Mouse (Mus musculus) hindbrain, embryonic 14.5 days (tissue): ENCODE results near the gene Pdcd1lg2. TPM values are rescaled to one million over a fixed set of nuclear protein-coding genes. Genes with fewer than 3 reads are reported as not detected.

Source experiments
- ATAC-seq: fragments of 200-750 bp; cut with Nextera tagmentation; 2 replicates; pipeline ENCODE4 v1.8.0; 2017; ENCODE audit warnings: moderate number of reproducible peaks, mild to moderate bottlenecking, moderate TSS enrichment, moderate library complexity; ENCODE audit not compliant: low FRiP score
- DNase-seq: peaks from one replicate; pipeline ENCODE4 v3.0.0-alpha.2; 2015; ENCODE audit warnings: low spot score
- H3K27ac ChIP-seq: fragments of 300-500 bp; sonication (generic); 2 replicates; pipeline ENCODE4 v1.5.1; 2014; ENCODE audit warnings: mild to moderate bottlenecking, moderate library complexity
- H3K27me3 ChIP-seq: fragments of 300-500 bp; sonication (generic); 2 replicates; pipeline ENCODE4 v1.6.1; 2014; ENCODE audit warnings: mild to moderate bottlenecking, low read length, mixed read lengths; ENCODE audit not compliant: control insufficient read depth, insufficient read depth
- H3K36me3 ChIP-seq: fragments of 300-500 bp; sonication (generic); replicated peaks from 2 replicates; pipeline ENCODE4 v1.6.1; 2014; ENCODE audit not compliant: control insufficient read depth, insufficient read depth
- H3K4me1 ChIP-seq: fragments of 300-500 bp; sonication (generic); replicated peaks from 2 replicates; pipeline ENCODE4 v1.6.1; 2014; ENCODE audit warnings: antibody characterized with exemption, low read length, mixed read lengths; ENCODE audit not compliant: control insufficient read depth, insufficient read depth
- H3K4me2 ChIP-seq: fragments of 300-500 bp; sonication (generic); replicated peaks from 2 replicates; pipeline ENCODE4 v1.6.1; 2014; ENCODE audit warnings: mild to moderate bottlenecking, moderate library complexity
- H3K4me3 ChIP-seq: fragments of 300-500 bp; sonication (generic); replicated peaks from 2 replicates; pipeline ENCODE4 v1.5.1; 2014; ENCODE audit warnings: mild to moderate bottlenecking, low read length
- H3K9ac ChIP-seq: fragments of 300-500 bp; sonication (generic); 2 replicates; pipeline ENCODE4 v1.6.1; 2014
- H3K9me3 ChIP-seq: fragments of 300-500 bp; sonication (generic); 2 replicates; pipeline ENCODE4 v1.6.1; 2016; ENCODE audit warnings: low read length; ENCODE audit not compliant: control insufficient read depth
- WGBS: fragments of 180-500 bp; shearing (Covaris S2); extraction: QIAGEN DNeasy Blood & Tissue Kit; methylation state at CpG from one replicate; pipeline ENCODE4 v1.1.7; 2014; 5-methylcytosine and 5-hydroxymethylcytosine counted together
- polyA plus RNA-seq: library from polyadenylated mRNA; unstranded; fragments of >200 nt; fragmentation: Nextera tagmentation; extraction: Ambion mirVana; gene quantifications from 2 replicates; pipeline ENCODE4 v1.2.1, GENCODE M21; 2014

Pdcd1lg2 gene
- polyA plus RNA-seq, 1 experiment from 2014 or later: 0.15 TPM

DNA sequence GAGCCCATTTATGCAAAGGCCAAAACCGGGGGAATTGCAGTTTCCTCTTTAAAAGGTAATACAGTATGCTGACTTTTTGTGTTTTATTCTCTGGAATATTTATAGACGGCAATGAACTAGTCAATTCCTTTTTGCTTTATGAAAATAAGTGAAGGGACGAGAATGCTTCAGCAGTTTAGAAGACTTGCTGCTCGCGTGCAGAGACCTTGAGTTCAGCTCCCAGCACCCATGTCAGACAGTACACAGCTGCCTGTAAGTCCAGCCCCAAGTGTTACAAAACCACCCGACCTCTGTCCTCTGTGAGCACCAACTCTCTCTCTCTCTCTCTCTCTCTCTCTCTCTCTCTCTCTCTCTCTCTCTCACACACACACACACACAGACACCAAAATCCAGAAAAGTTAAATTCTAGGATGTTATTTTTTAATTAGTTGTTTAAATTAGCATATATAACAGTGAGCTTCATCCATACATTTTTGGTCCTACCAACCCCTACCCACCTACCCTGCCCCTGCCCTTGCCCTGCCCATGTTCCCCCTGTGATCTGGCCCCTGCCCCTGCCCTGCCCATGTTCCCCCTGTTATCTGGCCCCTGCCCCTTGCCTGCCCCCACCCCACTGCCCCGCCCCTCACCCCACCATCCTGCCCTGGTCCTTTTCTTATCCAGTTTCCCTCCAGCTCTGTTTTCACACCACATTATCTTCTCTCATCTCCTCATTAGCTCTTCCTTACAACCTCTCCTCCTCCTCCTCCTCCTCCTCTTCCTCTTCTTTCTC lies 86.3 kb downstream of the Pdcd1lg2 start:
- H3K27me3 ChIP-seq: no peaks in the 10 kb centered on the region
- H3K36me3 ChIP-seq: no peaks in the 10 kb centered on the region
- no peaks in the 10 kb centered on the region; the same call in 1 of the 2 replicates for H3K4me1 ChIP-seq
- DNase-seq (no peak), ATAC-seq (no peak)
- 87% methylated on average over 7 of the region's 7 CpGs for WGBS
- no peak overlapping the region for H3K27ac ChIP-seq
- no peaks in the 10 kb centered on the region for H3K9me3 ChIP-seq
- no peak overlapping the region for H3K4me2 ChIP-seq
- no peak overlapping the region for H3K4me3 ChIP-seq
- no peak overlapping the region for H3K9ac ChIP-seq

DNA sequence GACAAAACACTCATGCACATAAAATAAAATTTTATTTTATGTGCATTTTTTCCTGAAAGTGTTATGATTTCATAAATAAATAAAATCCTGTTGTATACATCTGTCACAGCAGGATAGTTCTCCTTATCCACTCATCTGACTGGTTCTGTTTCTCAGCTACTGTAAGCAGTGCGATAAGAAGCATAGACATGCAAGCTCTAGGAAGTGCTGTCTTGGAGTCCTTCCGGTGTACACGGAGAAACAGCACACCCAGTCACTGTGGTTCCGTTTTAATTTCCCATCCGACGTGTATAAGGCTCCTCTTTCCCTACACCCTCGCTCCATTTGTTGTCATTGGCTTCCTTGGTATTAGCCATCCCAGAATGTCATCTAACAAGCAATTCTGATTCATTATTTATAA lies 87.2 kb downstream of the Pdcd1lg2 start:
- 86% methylated on average over 7 of the region's 7 CpGs for WGBS
- H3K4me1 ChIP-seq: no peaks in the 10 kb centered on the region; the same call in 1 of the 2 replicates
- no peak overlapping the region for H3K4me3 ChIP-seq
- no peak overlapping the region for H3K27ac ChIP-seq
- no peak overlapping the region for H3K4me2 ChIP-seq
- H3K9me3 ChIP-seq: no peaks in the 10 kb centered on the region
- DNase-seq (no peak), ATAC-seq (no peak)
- no peak overlapping the region for H3K9ac ChIP-seq
- H3K27me3 ChIP-seq: no peaks in the 10 kb centered on the region
- H3K36me3 ChIP-seq: no peaks in the 10 kb centered on the region

DNA sequence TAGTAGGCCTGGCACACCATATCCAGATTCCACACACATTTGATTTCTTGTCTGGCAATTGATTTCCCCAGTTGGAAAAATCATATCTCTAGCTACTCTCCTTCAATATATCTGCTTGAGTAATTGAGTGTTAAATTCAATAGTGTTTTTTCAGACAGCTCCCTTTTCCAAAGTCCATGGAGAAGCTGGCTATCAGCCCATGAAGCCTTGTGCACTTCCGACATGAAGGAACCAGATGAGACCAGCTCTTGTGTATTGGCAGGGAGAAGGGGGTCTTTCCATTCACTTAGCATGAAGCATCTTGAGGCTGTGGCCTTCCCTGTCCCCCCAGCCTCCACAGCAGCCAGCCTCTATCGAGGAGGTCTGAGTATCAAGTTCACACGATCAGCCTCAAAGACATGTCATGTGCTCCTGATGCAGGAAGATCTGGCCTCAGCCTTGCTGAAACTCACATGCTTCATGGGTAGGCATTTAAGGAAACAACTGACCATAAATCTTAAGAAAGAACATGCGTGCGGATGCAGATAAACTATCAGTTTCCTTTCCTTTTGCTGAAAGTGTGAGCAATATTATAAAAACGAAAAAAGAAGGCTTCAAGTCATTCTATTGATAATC lies 88.2 kb downstream of the Pdcd1lg2 start:
- Histone ChIP-seq H3K4me2 (no peak overlapping the region), H3K9me3 (no peaks in the 10 kb centered on the region), H3K27me3 (no peaks in the 10 kb centered on the region), H3K9ac (no peak overlapping the region), H3K4me3 (no peak overlapping the region), H3K27ac (no peak overlapping the region), H3K36me3 (no peaks in the 10 kb centered on the region), H3K4me1 (no peaks in the 10 kb centered on the region; the same call in 1 of the 2 replicates)
- no peak for ATAC-seq
- no peak for DNase-seq
- WGBS: 86% methylated on average over 6 of the region's 6 CpGs

DNA sequence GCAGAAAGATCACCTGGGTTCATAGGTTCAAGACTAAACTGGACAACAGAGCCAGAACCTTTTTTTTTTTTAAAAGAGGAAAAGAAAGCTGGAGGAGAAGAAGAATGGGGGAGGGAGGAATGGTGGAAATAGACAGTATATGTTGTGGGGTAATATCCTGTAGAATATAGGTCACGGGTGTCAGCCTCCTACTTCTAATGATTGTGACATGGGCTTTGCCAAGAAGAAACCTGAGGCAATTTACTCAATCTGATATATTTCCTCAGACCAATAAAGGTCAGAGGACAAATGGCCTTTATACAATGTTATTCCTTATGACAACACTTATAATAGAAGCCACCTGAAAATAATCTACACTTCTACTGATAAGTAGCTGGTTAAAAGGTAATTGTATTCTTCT lies 89.6 kb downstream of the Pdcd1lg2 start:
- H3K27me3 ChIP-seq: no peaks in the 10 kb centered on the region
- no peak for DNase-seq
- ATAC-seq: no peak
- no peak overlapping the region for H3K4me3 ChIP-seq
- no peak overlapping the region for H3K4me2 ChIP-seq
- no peaks in the 10 kb centered on the region; the same call in 1 of the 2 replicates for H3K4me1 ChIP-seq
- H3K36me3 ChIP-seq: no peaks in the 10 kb centered on the region
- H3K9me3 ChIP-seq: no peaks in the 10 kb centered on the region
- no peak overlapping the region for H3K9ac ChIP-seq
- H3K27ac ChIP-seq: no peak overlapping the region
- WGBS: 94% methylated on average over 1 of the region's 1 CpGs

GRCm38 (mm10) chr19:29501106-29501505 lies 90.4 kb downstream of the Pdcd1lg2 start:
- Histone ChIP-seq H3K4me2 (peak overlapping the region; percentile 29), H3K9me3 (no peaks in the 10 kb centered on the region), H3K9ac (no peak overlapping the region), H3K4me3 (no peak overlapping the region), H3K27me3 (no peaks in the 10 kb centered on the region), H3K27ac (no peak overlapping the region), H3K4me1 (no peaks in the 10 kb centered on the region; the same call in 1 of the 2 replicates), H3K36me3 (no peaks in the 10 kb centered on the region)
- 45% methylated on average over 11 of the region's 11 CpGs for WGBS
- ATAC-seq (no peak), DNase-seq (no peak)

DNA sequence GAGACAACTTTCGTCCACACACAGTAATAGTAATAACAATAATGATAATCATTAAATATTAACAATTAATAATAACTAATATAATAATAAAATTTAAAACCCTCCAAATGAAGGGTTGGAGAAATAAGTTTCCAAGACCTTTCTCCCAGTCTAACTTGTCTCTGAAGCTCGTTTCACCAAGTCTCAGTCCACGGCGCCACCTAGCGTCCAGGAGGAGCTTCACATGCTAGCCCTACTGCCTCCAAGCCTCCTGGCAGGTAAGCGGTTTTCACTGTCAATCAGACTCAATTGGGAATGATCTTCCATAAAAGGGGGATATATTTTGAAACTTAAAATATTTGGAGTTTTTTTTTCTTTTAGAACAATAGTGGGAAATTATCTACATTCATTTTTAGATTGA lies 90.8 kb downstream of the Pdcd1lg2 start:
- no peaks in the 10 kb centered on the region for H3K9me3 ChIP-seq
- H3K27ac ChIP-seq: no peak overlapping the region
- DNase-seq (peak; percentile 85), ATAC-seq (no peak)
- no peak overlapping the region for H3K4me3 ChIP-seq
- WGBS: 15% methylated on average over 6 of the region's 6 CpGs
- no peak overlapping the region for H3K9ac ChIP-seq
- H3K4me1 ChIP-seq: no peaks in the 10 kb centered on the region; the same call in 1 of the 2 replicates
- H3K27me3 ChIP-seq: no peaks in the 10 kb centered on the region
- H3K36me3 ChIP-seq: no peaks in the 10 kb centered on the region
- peak overlapping the region; percentile 29 for H3K4me2 ChIP-seq

GRCm38 (mm10) chr19:29504131-29504530 lies 93.4 kb downstream of the Pdcd1lg2 start:
- 93% methylated on average over 2 of the region's 2 CpGs for WGBS
- no peaks in the 10 kb centered on the region for H3K36me3 ChIP-seq
- no peak for ATAC-seq
- H3K27ac ChIP-seq: no peak overlapping the region
- no peaks in the 10 kb centered on the region; the same call in 1 of the 2 replicates for H3K4me1 ChIP-seq
- no peak overlapping the region for H3K9ac ChIP-seq
- no peaks in the 10 kb centered on the region for H3K9me3 ChIP-seq
- H3K4me2 ChIP-seq: no peak overlapping the region
- H3K4me3 ChIP-seq: no peak overlapping the region
- no peaks in the 10 kb centered on the region for H3K27me3 ChIP-seq
- DNase-seq: no peak

DNA sequence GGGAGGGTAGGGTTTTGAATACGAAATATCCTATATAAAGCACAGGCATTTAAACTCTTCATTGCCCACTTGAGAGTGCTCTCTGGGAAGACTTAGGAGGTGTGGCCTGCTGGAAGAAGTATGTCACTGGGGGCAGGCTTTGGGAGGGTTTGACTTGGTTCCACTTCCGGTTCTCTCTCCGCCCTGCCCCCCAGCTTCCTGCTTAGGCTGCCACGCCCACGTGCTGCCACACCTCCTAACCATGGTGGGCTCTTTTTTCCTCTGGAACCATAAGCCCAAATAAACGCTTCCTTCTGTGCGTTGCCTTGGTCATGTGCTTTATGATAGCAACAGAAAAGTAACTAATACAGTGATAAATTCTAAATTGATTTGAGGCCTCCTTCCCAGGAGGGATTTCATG lies 94.9 kb downstream of the Pdcd1lg2 start:
- no peaks in the 10 kb centered on the region for H3K9me3 ChIP-seq
- DNase-seq (no peak), ATAC-seq (no peak)
- H3K4me1 ChIP-seq: no peaks in the 10 kb centered on the region; the same call in 1 of the 2 replicates
- no peak overlapping the region for H3K4me2 ChIP-seq
- H3K9ac ChIP-seq: no peak overlapping the region
- no peak overlapping the region for H3K4me3 ChIP-seq
- H3K27me3 ChIP-seq: no peaks in the 10 kb centered on the region
- H3K27ac ChIP-seq: no peak overlapping the region
- H3K36me3 ChIP-seq: no peaks in the 10 kb centered on the region
- 87% methylated on average over 7 of the region's 7 CpGs for WGBS

DNA sequence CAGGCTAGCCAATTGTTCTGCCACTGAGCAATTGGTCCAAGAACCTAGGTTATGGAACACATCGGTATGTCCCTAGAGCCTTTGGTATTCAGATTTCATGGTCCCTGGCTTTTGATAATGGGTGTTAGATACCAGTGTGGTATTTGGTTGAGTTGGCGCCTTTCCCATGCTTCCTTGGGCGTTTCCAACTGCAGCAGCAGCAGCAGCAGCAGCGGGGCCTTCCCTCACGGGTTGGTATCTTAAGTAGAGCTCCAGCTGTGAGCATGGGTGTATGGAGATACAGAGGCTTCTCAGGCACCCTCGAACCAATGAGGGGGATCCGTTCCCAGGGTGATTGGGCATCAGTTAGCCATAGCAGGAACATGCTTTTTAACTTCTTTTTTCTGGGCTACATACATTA lies 97.5 kb downstream of the Pdcd1lg2 start:
- no peak for ATAC-seq

More for the DNA sequence above, 97.5 kb downstream of the Pdcd1lg2 start:
- H3K4me1 ChIP-seq: no peaks in the 10 kb centered on the region
- no peaks in the 10 kb centered on the region for H3K9me3 ChIP-seq
- H3K27ac ChIP-seq: no peak overlapping the region
- DNase-seq: no peak
- H3K36me3 ChIP-seq: no peaks in the 10 kb centered on the region
- no peaks in the 10 kb centered on the region for H3K27me3 ChIP-seq
- no peak overlapping the region for H3K4me3 ChIP-seq
- H3K9ac ChIP-seq: no peak overlapping the region
- no peak overlapping the region for H3K4me2 ChIP-seq
- WGBS: 65% methylated on average over 7 of the region's 7 CpGs
